Comparison of ENCODE assay signal across 8 mouse cellular contexts in the genomic region with DNA sequence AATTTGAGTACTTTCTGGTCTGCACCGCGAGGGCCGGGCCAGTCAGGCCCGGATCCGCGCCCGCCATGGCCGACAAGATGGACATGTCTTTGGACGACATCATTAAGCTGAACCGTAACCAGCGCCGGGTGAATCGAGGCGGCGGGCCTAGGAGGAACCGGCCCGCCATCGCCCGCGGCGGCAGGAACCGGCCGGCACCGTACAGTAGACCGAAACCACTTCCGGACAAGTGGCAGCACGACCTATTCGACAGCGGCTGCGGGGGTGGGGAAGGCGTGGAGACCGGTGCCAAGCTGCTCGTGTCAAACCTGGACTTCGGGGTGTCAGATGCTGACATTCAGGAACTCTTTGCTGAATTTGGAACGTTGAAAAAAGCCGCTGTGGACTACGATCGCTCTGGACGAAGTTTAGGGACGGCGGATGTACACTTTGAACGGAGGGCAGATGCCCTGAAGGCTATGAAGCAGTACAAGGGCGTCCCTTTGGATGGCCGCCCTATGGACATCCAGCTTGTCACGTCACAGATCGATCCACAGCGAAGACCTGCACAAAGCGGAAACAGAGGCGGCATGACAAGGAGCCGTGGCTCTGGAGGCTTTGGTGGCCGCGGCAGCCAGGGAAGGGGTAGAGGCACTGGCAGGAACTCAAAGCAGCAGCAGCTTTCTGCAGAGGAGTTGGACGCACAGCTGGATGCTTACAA. TPM values are rescaled to one million over a fixed set of nuclear protein-coding genes. Genes with fewer than 3 reads are reported as not detected.
DNase-seq lines count a peak whose midpoint lies in the region; ATAC-seq and TF ChIP-seq lines count a peak whose summit lies in the region.

No protein-coding gene starts in this region.

- DNase-seq in cerebellum, adult 11 months = peak; percentile 53
- no peak for DNase-seq in cerebellum, postnatal 25 days
- peak; percentile 82 for DNase-seq in embryo, embryonic 10.5 days (ENCODE audit: low spot score)
- DNase-seq in gastrocnemius, postnatal 25 days = peak; percentile 53
- DNase-seq in kidney, adult 9 months = peak; percentile 78
- peak; percentile 39 to 81 for DNase-seq in spleen, adult 2 months (ENCODE audit: low read depth in 1 of 2, low spot score in 2 of 2)

- H3K27ac ChIP-seq in limb, embryonic 15.5 days = peak overlapping the region; percentile 96
- peak overlapping the region; percentile 97 for H3K27ac ChIP-seq in midbrain, embryonic 16.5 days (ENCODE audit: low read length)
- H3K27ac ChIP-seq in spleen, adult 2 months (ENCODE audit: insufficient read depth, low read length) = peak overlapping the region; percentile 91

- H3K4me1 ChIP-seq in limb, embryonic 15.5 days = peaks cover 7% of the 10 kb centered on the region
- H3K4me1 ChIP-seq in midbrain, embryonic 16.5 days (ENCODE audit: control insufficient read depth, insufficient read depth, low read length) = peaks cover 13% of the 10 kb centered on the region
- H3K4me1 ChIP-seq in spleen, adult 2 months (ENCODE audit: control insufficient read depth, insufficient read depth, insufficient read length) = peaks cover 5% of the 10 kb centered on the region; the same call in 1 of the 2 replicates

- peak overlapping the region; percentile 57 for H3K4me3 ChIP-seq in limb, embryonic 15.5 days
- peak overlapping the region; percentile 69 for H3K4me3 ChIP-seq in midbrain, embryonic 16.5 days (ENCODE audit: low read depth, low read length)
- peak overlapping the region; percentile 89 for H3K4me3 ChIP-seq in spleen, adult 2 months (ENCODE audit: extremely low read depth, insufficient read depth, insufficient read length)

- ATAC-seq in limb, embryonic 15.5 days (ENCODE audit: insufficient number of reproducible peaks, low FRiP score, low TSS enrichment, low read depth) = peak; percentile 53
- peak; percentile 73 for ATAC-seq in midbrain, embryonic 16.5 days

- peak overlapping the region; percentile 65 for H3K9ac ChIP-seq in limb, embryonic 15.5 days
- H3K9ac ChIP-seq in midbrain, embryonic 16.5 days (ENCODE audit: low read depth, low read length) = peak overlapping the region; percentile 87

- H3K4me2 ChIP-seq in limb, embryonic 15.5 days = peak overlapping the region; percentile 70
- H3K4me2 ChIP-seq in midbrain, embryonic 16.5 days (ENCODE audit: low read length) = peak overlapping the region; percentile 68

- H3K27me3 ChIP-seq in limb, embryonic 15.5 days = no peaks in the 10 kb centered on the region
- H3K27me3 ChIP-seq in midbrain, embryonic 16.5 days (ENCODE audit: control insufficient read depth, insufficient read depth, low read depth, low read length) = no peaks in the 10 kb centered on the region
- no peaks in the 10 kb centered on the region for H3K27me3 ChIP-seq in spleen, adult 2 months (ENCODE audit: control insufficient read depth, insufficient read depth, low read length)

- peak; percentile 1; the same call in 1 of the 2 replicates for TF ChIP-seq POLR2A in spleen, adult 2 months (IDR thresholded peaks at IDR 0.05; ENCODE audit: low read depth, low read length)

- no peaks in the 10 kb centered on the region for H3K9me3 ChIP-seq in limb, embryonic 15.5 days
- no peaks in the 10 kb centered on the region for H3K9me3 ChIP-seq in midbrain, embryonic 16.5 days (replicated peaks; ENCODE audit: control insufficient read depth, low read length, poor library complexity, severe bottlenecking)

- WGBS in limb, embryonic 15.5 days = under 1% methylated on average over 53 of the region's 53 CpGs
- under 1% methylated on average over 53 of the region's 53 CpGs for WGBS in midbrain, embryonic 16.5 days
- under 1% methylated on average over 53 of the region's 53 CpGs for WGBS in spleen, adult 2 months

- TF ChIP-seq CTCF in spleen, adult 2 months (IDR thresholded peaks at IDR 0.05; ENCODE audit: extremely low read depth, insufficient read depth, insufficient read length, insufficient replicate concordance) = no peak

- H3K36me3 ChIP-seq in limb, embryonic 15.5 days = no peaks in the 10 kb centered on the region
- H3K36me3 ChIP-seq in midbrain, embryonic 16.5 days (ENCODE audit: control insufficient read depth, insufficient read depth, low read length) = 0 out of 2 replicates have a peak, but pooled peaks cover 7% of the 10 kb centered on the region
- H3K36me3 ChIP-seq in spleen, adult 2 months (ENCODE audit: control insufficient read depth, insufficient read depth, low read length) = no peaks in the 10 kb centered on the region

RNA-seq across cellular contexts. Expression of gene Alyref2, which starts 0.5 kb away (rescaled TPM):
- 1 to 10 TPM; 1.6 to 1.9 TPM for total RNA-seq in gastrocnemius, postnatal 25 days (2021)
- 17.3 and 21.1 TPM in 2 replicates for polyA plus RNA-seq in limb, embryonic 15.5 days (2015; fragmentation: Nextera tagmentation; extraction: Ambion mirVana)
- 34.8 and 35.9 TPM in 2 replicates for polyA plus RNA-seq in midbrain, embryonic 16.5 days (2015; fragmentation: Nextera tagmentation; extraction: Ambion mirVana)
- 5.1 and 6.7 TPM in 2 replicates for polyA plus RNA-seq in spleen, adult 2 months (2012; rRNA removed)

RNA-seq across cellular contexts. Expression of gene Itln1, which starts 31.4 kb away (rescaled TPM):
- total RNA-seq in gastrocnemius, postnatal 25 days (2021) = not detected
- not detected in 2 replicates for polyA plus RNA-seq in limb, embryonic 15.5 days (2015; fragmentation: Nextera tagmentation; extraction: Ambion mirVana)
- not detected in 2 replicates for polyA plus RNA-seq in midbrain, embryonic 16.5 days (2015; fragmentation: Nextera tagmentation; extraction: Ambion mirVana)
- 1.3 TPM in 1 of 2 replicates, not detected in the other for polyA plus RNA-seq in spleen, adult 2 months (2012; rRNA removed)

RNA-seq across cellular contexts. Expression of gene Cd244a, which starts 55.3 kb away (rescaled TPM):
- total RNA-seq in gastrocnemius, postnatal 25 days (2021) = not detected
- polyA plus RNA-seq in limb, embryonic 15.5 days (2015; fragmentation: Nextera tagmentation; extraction: Ambion mirVana) = 0.08 and 0.12 TPM in 2 replicates
- not detected in 2 replicates for polyA plus RNA-seq in midbrain, embryonic 16.5 days (2015; fragmentation: Nextera tagmentation; extraction: Ambion mirVana)
- polyA plus RNA-seq in spleen, adult 2 months (2012; rRNA removed) = 5.7 and 6.8 TPM in 2 replicates

Comparison
In these comparisons a context has a peak if more than half of its experiments do, and no peak if none do; other contexts are left out.
1. DNase-seq: peak in cerebellum, adult 11 months (single experiment), embryo, embryonic 10.5 days (single experiment), gastrocnemius, postnatal 25 days (single experiment), kidney, adult 9 months (single experiment) and spleen, adult 2 months (2 of 2); none in cerebellum, postnatal 25 days (0 of 2).
2. Peak in every context shown above with its lines, with median percentiles within 50 percentile points of each other: H3K27ac ChIP-seq and H3K4me3 ChIP-seq.